Mouse (Mus musculus) MEL (cell line): ENCODE measurements around the gene Padi2. TPM values are rescaled to one million over a fixed set of nuclear protein-coding genes. Genes with fewer than 3 reads are reported as not detected.

ENCODE experiments used
- DNase-seq: peaks from one replicate; pipeline ENCODE4 v3.0.0; 2011; ENCODE audit warnings: low read depth, low spot score
- H3K27ac ChIP-seq: 2 replicates; pipeline ENCODE4 v1.5.1; 2012; ENCODE audit warnings: low read depth, mild to moderate bottlenecking, control low read depth, low read length, moderate library complexity; ENCODE audit not compliant: control insufficient read depth
- H3K27me3 ChIP-seq, 2 experiments: fragments of 150-350 bp in 1 of 2; sonication (generic) in 1 of 2; 2 replicates each; pipeline ENCODE4 v1.6.1; 2012; ENCODE audit warnings: low read length in 2 of 2, mild to moderate bottlenecking in 2 of 2, improper control_type of control experiment in 1 of 2, moderate library complexity in 1 of 2; ENCODE audit not compliant: insufficient read depth in 2 of 2, control insufficient read depth in 1 of 2
- H3K36me3 ChIP-seq, 2 experiments: 2 replicates each; pipeline ENCODE4 v1.6.1; 2012 to 2014; ENCODE audit warnings: low read length in 2 of 2, improper control_type of control experiment in 1 of 2, inconsistent platforms in 1 of 2, mild to moderate bottlenecking in 1 of 2; ENCODE audit not compliant: insufficient read depth in 2 of 2, control insufficient read depth in 1 of 2
- H3K4me1 ChIP-seq, 2 experiments: fragments of 150-350 bp in 1 of 2; sonication (generic) in 1 of 2; 2 replicates each; pipeline ENCODE4 v1.6.1; 2012; ENCODE audit warnings: low read length in 2 of 2, improper control_type of control experiment in 1 of 2, mild to moderate bottlenecking in 1 of 2; ENCODE audit not compliant: insufficient read depth in 2 of 2, control insufficient read depth in 1 of 2
- H3K4me3 ChIP-seq, 2 experiments: fragments of 150-350 bp in 1 of 2; sonication (generic) in 1 of 2; 2 replicates each; pipeline ENCODE4 v1.5.1; 2012; ENCODE audit warnings: low read depth in 2 of 2, low read length in 2 of 2, mild to moderate bottlenecking in 2 of 2, moderate library complexity in 2 of 2, control low read depth in 1 of 2, improper control_type of control experiment in 1 of 2; ENCODE audit not compliant: control insufficient read depth in 1 of 2, insufficient read depth in 1 of 2
- H3K79me2 ChIP-seq: 2 replicates; pipeline ENCODE4 v1.6.1; 2012; ENCODE audit warnings: mild to moderate bottlenecking, low read length, moderate library complexity; ENCODE audit not compliant: control insufficient read depth, poor library complexity, insufficient read depth
- H3K9ac ChIP-seq: 2 replicates; pipeline ENCODE4 v1.6.1; 2012; ENCODE audit warnings: low read depth, mild to moderate bottlenecking, control low read depth, low read length, moderate library complexity; ENCODE audit not compliant: control insufficient read depth, poor library complexity, severe bottlenecking
- H3K9me3 ChIP-seq: fragments of 150-350 bp; sonication (generic); replicated peaks from 2 replicates; pipeline ENCODE4 v1.6.1; 2012; ENCODE audit warnings: mild to moderate bottlenecking, low read length, improper control_type of control experiment, moderate library complexity; ENCODE audit not compliant: insufficient read depth
- CHD1 ChIP-seq: IDR thresholded peaks from 2 replicates; pipeline ENCODE4 v1.6.1; 2012; ENCODE audit warnings: low read depth, mild to moderate bottlenecking, inconsistent platforms, low read length, improper control_type of control experiment
- EP300 ChIP-seq, 2 experiments: IDR thresholded peaks; 2 replicates each; pipeline ENCODE4 v1.6.1; 2011; ENCODE audit warnings: improper control_type of control experiment in 2 of 2, low read length in 2 of 2, low read depth in 1 of 2, mild to moderate bottlenecking in 1 of 2
- ETS1 ChIP-seq: IDR thresholded peaks from 2 replicates; pipeline ENCODE4 v1.6.1; 2012; ENCODE audit warnings: low read depth, mild to moderate bottlenecking, inconsistent platforms, low read length, improper control_type of control experiment, moderate library complexity
- MAFK ChIP-seq: IDR thresholded peaks from 2 replicates; pipeline ENCODE4 v1.6.1; 2011; ENCODE audit warnings: low read depth, mild to moderate bottlenecking, low read length, improper control_type of control experiment, borderline replicate concordance
- MEF2A ChIP-seq: IDR thresholded peaks from 2 replicates; pipeline ENCODE4 v1.6.1; 2014; ENCODE audit warnings: low read depth, mild to moderate bottlenecking, inconsistent platforms, low read length, improper control_type of control experiment; ENCODE audit not compliant: poor library complexity, insufficient replicate concordance, severe bottlenecking; ENCODE audit errors: extremely low read depth
- MXI1 ChIP-seq: IDR thresholded peaks from 2 replicates; pipeline ENCODE4 v1.6.1; 2011; ENCODE audit warnings: mild to moderate bottlenecking, low read depth, low read length, improper control_type of control experiment
- MYB ChIP-seq: IDR thresholded peaks from 2 replicates; pipeline ENCODE4 v1.6.1; 2011; ENCODE audit warnings: mild to moderate bottlenecking, low read depth, low read length, improper control_type of control experiment
- MYC ChIP-seq: IDR thresholded peaks from 2 replicates; pipeline ENCODE4 v1.6.1; 2011; ENCODE audit warnings: low read depth, mild to moderate bottlenecking, low read length, improper control_type of control experiment, moderate library complexity
- POLR2A ChIP-seq, 2 experiments: IDR thresholded peaks; 2 replicates each; pipeline ENCODE4 v1.6.1; 2011 to 2012; ENCODE audit warnings: low read length in 2 of 2, mild to moderate bottlenecking in 2 of 2, control low read depth in 1 of 2, improper control_type of control experiment in 1 of 2, low read depth in 1 of 2, moderate library complexity in 1 of 2; ENCODE audit not compliant: control insufficient read depth in 1 of 2, insufficient read depth in 1 of 2, poor library complexity in 1 of 2
- RAD21 ChIP-seq: IDR thresholded peaks from 2 replicates; pipeline ENCODE4 v1.6.1; 2011; ENCODE audit warnings: mild to moderate bottlenecking, low read depth, low read length, improper control_type of control experiment
- UBTF ChIP-seq: IDR thresholded peaks from 2 replicates; pipeline ENCODE4 v1.6.1; 2012; ENCODE audit warnings: low read depth, mild to moderate bottlenecking, inconsistent platforms, low read length, improper control_type of control experiment, moderate library complexity, borderline replicate concordance; ENCODE audit not compliant: insufficient read depth
- USF1 ChIP-seq: IDR thresholded peaks from 2 replicates; pipeline ENCODE4 v1.6.1; 2014; ENCODE audit warnings: low read depth, mild to moderate bottlenecking, inconsistent platforms, low read length, improper control_type of control experiment, moderate library complexity
- USF2 ChIP-seq, 2 experiments: IDR thresholded peaks; 2 replicates each; pipeline ENCODE4 v1.6.1; 2011 to 2012; ENCODE audit warnings: improper control_type of control experiment in 2 of 2, low read length in 2 of 2, borderline replicate concordance in 1 of 2, inconsistent platforms in 1 of 2, low read depth in 1 of 2, mild to moderate bottlenecking in 1 of 2; ENCODE audit not compliant: insufficient read depth in 1 of 2
- ZC3H11A ChIP-seq: IDR thresholded peaks from 2 replicates; pipeline ENCODE4 v1.6.1; 2012; ENCODE audit warnings: low read depth, mild to moderate bottlenecking, inconsistent platforms, low read length, improper control_type of control experiment
- ZNF384 ChIP-seq: IDR thresholded peaks from 2 replicates; pipeline ENCODE4 v1.6.1; 2012; ENCODE audit warnings: low read depth, mild to moderate bottlenecking, inconsistent platforms, low read length, improper control_type of control experiment
- polyA plus RNA-seq, 2 experiments: library from polyadenylated mRNA; stranded (reverse) in 1 of 2; unstranded in 1 of 2; fragments of >175 nt in 1 of 2; fragments of >200 nt in 1 of 2; gene quantifications; 2 replicates each; pipeline versions ENCODE4 v1.2.1 to v1.2.4; 2012; ENCODE audit warnings: low replicate concordance in 2 of 2, low read depth in 1 of 2; ENCODE audit not compliant: insufficient read length in 2 of 2, insufficient read depth in 1 of 2, missing spikeins in 1 of 2
- total RNA-seq: library from RNA; depleted of rRNA; stranded (reverse); fragments of 300-350 nt; gene quantifications from 2 replicates; pipeline ENCODE4 v1.2.3, GENCODE M21; 2012

Gene Padi2
- total and polyA plus RNA-seq, 3 experiments, result 0.07 to 0.27 TPM; not detected in 1

GRCm38 (mm10) chr4:140871376-140871775, 34.8 kb upstream of the Padi2 start:
- Histone ChIP-seq H3K79me2 (no peaks in the 10 kb centered on the region), H3K4me1 (no peaks in the 10 kb centered on the region), H3K9ac (no peak overlapping the region), H3K4me3 (no peak overlapping the region), H3K27ac (no peak overlapping the region), H3K36me3 (no peaks in the 10 kb centered on the region), H3K9me3 (no peaks in the 10 kb centered on the region), H3K27me3 (no peaks in the 10 kb centered on the region)
- DNase-seq, result no peak
- TF ChIP-seq MEF2A (no peak), MYB (no peak), ETS1 (no peak), ZC3H11A (no peak), ZNF384 (no peak), RAD21 (no peak), USF1 (no peak), MYC (no peak), MXI1 (no peak), POLR2A (IDR thresholded peaks at IDR 0.05; ENCODE audit: control insufficient read depth in 1 of 2, insufficient read depth in 1 of 2, low read depth in 1 of 2, low read length in 2 of 2, poor library complexity in 1 of 2) (no peak), EP300 (IDR thresholded peaks at IDR 0.05; ENCODE audit: low read depth in 1 of 2, low read length in 2 of 2) (no peak), CHD1 (no peak)

GRCm38 (mm10) chr4:140871851-140872685, 34.1 kb upstream of the Padi2 start:
- TF ChIP-seq USF2 (IDR thresholded peaks at IDR 0.05; ENCODE audit: borderline replicate concordance in 1 of 2, insufficient read depth in 1 of 2, low read depth in 1 of 2, low read length in 2 of 2), result no peak
- no peak for TF ChIP-seq CHD1
- TF ChIP-seq RAD21, result no peak
- TF ChIP-seq UBTF, result no peak
- no peak for TF ChIP-seq MAFK
- TF ChIP-seq ZNF384, result no peak
- no peaks in the 10 kb centered on the region for H3K4me1 ChIP-seq
- no peaks in the 10 kb centered on the region for H3K27me3 ChIP-seq
- no peak overlapping the region for H3K9ac ChIP-seq
- H3K4me3 ChIP-seq, result no peak overlapping the region
- H3K9me3 ChIP-seq, result no peaks in the 10 kb centered on the region
- no peaks in the 10 kb centered on the region for H3K36me3 ChIP-seq
- H3K27ac ChIP-seq, result no peak overlapping the region
- no peak for DNase-seq
- no peaks in the 10 kb centered on the region for H3K79me2 ChIP-seq
